Mouse (Mus musculus): Measurements from ENCODE around the gene Slc1a2. TPM values are rescaled to one million over a fixed set of nuclear protein-coding genes. Genes with fewer than 3 reads are reported as not detected.

Gene Slc1a2
- polyA plus RNA-seq, 1 experiment from 2014 or later = 18.9 TPM

DNA sequence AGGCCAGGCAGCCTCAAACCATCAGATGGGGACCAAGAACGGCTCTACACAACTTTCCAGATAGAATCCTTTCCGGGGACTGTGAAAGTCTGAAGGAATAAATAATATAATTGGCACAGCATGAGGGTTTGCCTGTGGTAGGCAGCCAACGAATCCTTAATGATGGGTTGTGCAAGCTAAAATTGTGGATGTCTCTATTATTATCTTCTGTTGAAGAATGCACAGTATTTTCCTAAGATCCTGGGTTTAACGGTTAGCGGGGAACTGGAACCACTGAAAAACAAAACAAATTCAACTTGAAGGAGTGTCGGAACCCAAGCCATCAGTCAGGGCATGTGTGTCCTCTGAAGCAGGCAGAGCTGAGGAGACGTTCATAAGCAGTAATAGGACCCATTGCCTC lies 124.3 kb downstream of the Slc1a2 start:
- H3K36me3 ChIP-seq (replicated peaks) = no peaks in the 10 kb centered on the region
- H3K27me3 ChIP-seq (replicated peaks) = no peaks in the 10 kb centered on the region
- H3K4me2 ChIP-seq = no peak overlapping the region
- H3K4me3 ChIP-seq = no peak overlapping the region
- no peak overlapping the region for H3K9ac ChIP-seq
- WGBS = 80% methylated on average over 7 of the region's 7 CpGs
- H3K4me1 ChIP-seq = no peaks in the 10 kb centered on the region
- no peak overlapping the region for H3K27ac ChIP-seq
- H3K9me3 ChIP-seq = no peaks in the 10 kb centered on the region
- no peak for ATAC-seq (replicated peaks)

- Histone ChIP-seq H3K27me3 (replicated peaks) (no peaks in the 10 kb centered on the region), H3K4me2 (no peak overlapping the region), H3K9ac (no peak overlapping the region), H3K36me3 (replicated peaks) (no peaks in the 10 kb centered on the region), H3K27ac (no peak overlapping the region), H3K9me3 (no peaks in the 10 kb centered on the region), H3K4me1 (no peaks in the 10 kb centered on the region), H3K4me3 (no peak overlapping the region)
- ATAC-seq (replicated peaks) = no peak
- 70% methylated on average over 4 of the region's 4 CpGs for WGBS
Measured at GRCm38 (mm10) chr2:102785696-102786095, 127.2 kb downstream of the Slc1a2 start.

GRCm38 (mm10) chr2:102791641-102792040 lies 133.2 kb downstream of the Slc1a2 start:
- no peaks in the 10 kb centered on the region for H3K9me3 ChIP-seq
- H3K4me3 ChIP-seq = no peak overlapping the region
- no peak overlapping the region for H3K4me2 ChIP-seq
- WGBS = 89% methylated on average over 2 of the region's 2 CpGs
- H3K9ac ChIP-seq = no peak overlapping the region
- no peaks in the 10 kb centered on the region for H3K36me3 ChIP-seq (replicated peaks)
- ATAC-seq (replicated peaks) = no peak
- no peaks in the 10 kb centered on the region for H3K27me3 ChIP-seq (replicated peaks)
- H3K4me1 ChIP-seq = no peaks in the 10 kb centered on the region
- H3K27ac ChIP-seq = no peak overlapping the region

GRCm38 (mm10) chr2:102792804-102793203 lies 134.3 kb downstream of the Slc1a2 start:
- H3K4me3 ChIP-seq = no peak overlapping the region
- H3K4me2 ChIP-seq = no peak overlapping the region
- H3K27me3 ChIP-seq (replicated peaks) = no peaks in the 10 kb centered on the region
- no peaks in the 10 kb centered on the region for H3K4me1 ChIP-seq
- no peaks in the 10 kb centered on the region for H3K36me3 ChIP-seq (replicated peaks)
- no peaks in the 10 kb centered on the region for H3K9me3 ChIP-seq
- 89% methylated on average over 6 of the region's 6 CpGs for WGBS
- H3K9ac ChIP-seq = no peak overlapping the region
- ATAC-seq (replicated peaks) = no peak
- no peak overlapping the region for H3K27ac ChIP-seq

- H3K9me3 ChIP-seq = no peaks in the 10 kb centered on the region
- no peak overlapping the region for H3K4me3 ChIP-seq
- no peak for ATAC-seq (replicated peaks)
- WGBS = 93% methylated on average over 3 of the region's 3 CpGs
- H3K4me1 ChIP-seq = no peaks in the 10 kb centered on the region
- H3K9ac ChIP-seq = no peak overlapping the region
- no peaks in the 10 kb centered on the region for H3K36me3 ChIP-seq (replicated peaks)
- no peaks in the 10 kb centered on the region for H3K27me3 ChIP-seq (replicated peaks)
- no peak overlapping the region for H3K27ac ChIP-seq
- H3K4me2 ChIP-seq = no peak overlapping the region
Measured at GRCm38 (mm10) chr2:102795034-102795433, 136.6 kb downstream of the Slc1a2 start.

GRCm38 (mm10) chr2:102798149-102798548 lies 139.7 kb downstream of the Slc1a2 start:
- H3K36me3 ChIP-seq (replicated peaks) = no peaks in the 10 kb centered on the region
- ATAC-seq (replicated peaks) = no peak
- WGBS = 69% methylated on average over 2 of the region's 2 CpGs
- no peaks in the 10 kb centered on the region for H3K27me3 ChIP-seq (replicated peaks)
- no peak overlapping the region for H3K9ac ChIP-seq
- H3K4me1 ChIP-seq = no peaks in the 10 kb centered on the region
- no peak overlapping the region for H3K4me2 ChIP-seq
- no peak overlapping the region for H3K4me3 ChIP-seq
- no peak overlapping the region for H3K27ac ChIP-seq
- no peaks in the 10 kb centered on the region for H3K9me3 ChIP-seq

- Histone ChIP-seq H3K36me3 (replicated peaks) (no peaks in the 10 kb centered on the region), H3K9ac (no peak overlapping the region), H3K4me1 (no peaks in the 10 kb centered on the region), H3K4me2 (no peak overlapping the region), H3K9me3 (no peaks in the 10 kb centered on the region), H3K27me3 (replicated peaks) (no peaks in the 10 kb centered on the region), H3K4me3 (no peak overlapping the region), H3K27ac (no peak overlapping the region)
- ATAC-seq (replicated peaks) = no peak
- WGBS = 91% methylated on average over 1 of the region's 1 CpGs
Measured at GRCm38 (mm10) chr2:102801899-102802298, 143.4 kb downstream of the Slc1a2 start.

- no peak for ATAC-seq (replicated peaks)
- no peak overlapping the region for H3K9ac ChIP-seq
- 38% methylated on average over 2 of the region's 2 CpGs for WGBS
Measured at GRCm38 (mm10) chr2:102804109-102804508, 145.7 kb downstream of the Slc1a2 start.

GRCm38 (mm10) chr2:102805283-102805682 lies 146.8 kb downstream of the Slc1a2 start:
- no peak overlapping the region for H3K9ac ChIP-seq
- no peaks in the 10 kb centered on the region for H3K9me3 ChIP-seq
- WGBS = 82% methylated on average over 6 of the region's 6 CpGs
- H3K36me3 ChIP-seq (replicated peaks) = no peaks in the 10 kb centered on the region
- no peaks in the 10 kb centered on the region for H3K4me1 ChIP-seq
- no peaks in the 10 kb centered on the region for H3K27me3 ChIP-seq (replicated peaks)
- no peak overlapping the region for H3K4me3 ChIP-seq
- H3K27ac ChIP-seq = no peak overlapping the region
- no peak for ATAC-seq (replicated peaks)
- no peak overlapping the region for H3K4me2 ChIP-seq

More at GRCm38 (mm10) chr2:102804109-102804508, 145.7 kb downstream of the Slc1a2 start:
- no peak overlapping the region for H3K27ac ChIP-seq
- H3K27me3 ChIP-seq (replicated peaks) = no peaks in the 10 kb centered on the region
- H3K4me1 ChIP-seq = no peaks in the 10 kb centered on the region
- no peak overlapping the region for H3K4me2 ChIP-seq
- H3K36me3 ChIP-seq (replicated peaks) = no peaks in the 10 kb centered on the region
- no peak overlapping the region for H3K4me3 ChIP-seq
- H3K9me3 ChIP-seq = no peaks in the 10 kb centered on the region

DNA sequence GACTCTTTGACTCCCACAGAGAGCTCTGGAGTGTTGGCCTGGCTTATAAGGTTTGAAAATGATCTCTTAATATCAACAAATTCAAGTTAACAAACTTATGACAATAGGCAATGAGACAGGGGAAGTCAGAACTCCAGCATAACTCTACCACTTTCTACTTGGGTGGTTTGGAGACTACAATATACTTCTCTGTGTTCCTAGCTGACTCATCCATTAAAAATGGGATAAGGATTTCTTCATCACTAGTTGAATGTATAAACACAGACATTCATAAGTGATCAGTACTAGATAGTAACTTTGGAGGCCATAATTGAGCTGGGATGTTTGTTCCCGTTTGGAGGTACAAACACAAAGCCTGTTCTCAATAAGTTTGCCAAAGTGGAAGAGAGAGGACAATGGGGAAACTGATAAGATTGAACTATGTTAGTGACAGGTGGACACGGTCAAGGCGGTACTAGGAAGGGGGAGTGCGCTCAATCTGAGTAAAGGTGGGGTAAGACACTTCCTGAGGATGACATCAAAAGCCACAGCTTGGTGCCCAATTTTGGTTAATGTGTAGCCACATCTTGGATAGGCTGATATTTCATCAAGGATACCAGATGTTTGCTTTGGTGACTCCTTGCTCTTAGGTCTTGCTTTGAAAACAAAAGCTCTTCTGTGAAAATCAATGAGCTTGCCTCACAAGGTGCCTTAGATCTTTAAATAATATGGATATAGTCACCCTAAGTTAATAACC lies 147.5 kb downstream of the Slc1a2 start:
- Histone ChIP-seq H3K36me3 (replicated peaks) (no peaks in the 10 kb centered on the region), H3K9ac (no peak overlapping the region), H3K27me3 (replicated peaks) (no peaks in the 10 kb centered on the region), H3K4me3 (no peak overlapping the region), H3K27ac (no peak overlapping the region), H3K4me2 (no peak overlapping the region), H3K9me3 (no peaks in the 10 kb centered on the region), H3K4me1 (no peaks in the 10 kb centered on the region)
- 92% methylated on average over 4 of the region's 4 CpGs for WGBS
- no peak for ATAC-seq (replicated peaks)

GRCm38 (mm10) chr2:102807633-102808032 lies 149.2 kb downstream of the Slc1a2 start:
- Histone ChIP-seq H3K36me3 (replicated peaks) (no peaks in the 10 kb centered on the region), H3K4me1 (no peaks in the 10 kb centered on the region), H3K4me2 (no peak overlapping the region), H3K27me3 (replicated peaks) (no peaks in the 10 kb centered on the region), H3K9me3 (no peaks in the 10 kb centered on the region), H3K4me3 (no peak overlapping the region), H3K9ac (no peak overlapping the region), H3K27ac (no peak overlapping the region)
- WGBS = 84% methylated on average over 3 of the region's 3 CpGs
- no peak for ATAC-seq (replicated peaks)

DNA sequence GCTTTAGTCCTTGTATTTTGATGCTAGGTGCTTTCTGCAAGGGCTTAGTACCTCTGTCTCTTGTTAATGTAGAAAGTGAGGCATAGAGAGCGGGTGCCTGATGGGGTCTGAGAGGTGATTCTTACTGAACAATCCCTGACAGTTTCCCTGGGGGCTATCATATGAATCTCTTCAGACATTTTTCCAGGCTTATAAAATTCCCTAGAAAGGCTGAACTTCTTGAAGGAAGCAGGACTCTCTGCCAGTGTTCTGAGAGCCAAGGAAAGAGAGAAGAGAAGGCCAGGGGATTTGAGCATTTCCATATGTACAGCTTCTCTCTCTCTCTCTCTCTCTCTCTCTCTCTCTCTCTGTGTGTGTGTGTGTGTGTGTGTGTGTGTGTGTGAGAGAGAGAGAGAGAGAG lies 151.0 kb downstream of the Slc1a2 start:
- H3K4me1 ChIP-seq = no peaks in the 10 kb centered on the region
- no peaks in the 10 kb centered on the region for H3K36me3 ChIP-seq (replicated peaks)
- H3K9me3 ChIP-seq = no peaks in the 10 kb centered on the region
- no peak for ATAC-seq (replicated peaks)
- 95% methylated on average over 1 of the region's 1 CpGs for WGBS
- H3K4me2 ChIP-seq = no peak overlapping the region
- H3K27ac ChIP-seq = no peak overlapping the region
- no peak overlapping the region for H3K9ac ChIP-seq
- no peak overlapping the region for H3K4me3 ChIP-seq
- no peaks in the 10 kb centered on the region for H3K27me3 ChIP-seq (replicated peaks)

- Histone ChIP-seq H3K9me3 (no peaks in the 10 kb centered on the region), H3K4me1 (no peaks in the 10 kb centered on the region), H3K9ac (no peak overlapping the region), H3K27ac (no peak overlapping the region), H3K4me2 (no peak overlapping the region), H3K36me3 (replicated peaks) (no peaks in the 10 kb centered on the region), H3K27me3 (replicated peaks) (no peaks in the 10 kb centered on the region), H3K4me3 (no peak overlapping the region)
- ATAC-seq (replicated peaks) = no peak
- WGBS = 86% methylated on average over 4 of the region's 4 CpGs
Measured at GRCm38 (mm10) chr2:102812756-102813155, 154.3 kb downstream of the Slc1a2 start.

Data from midbrain, embryonic 15.5 days (tissue).